Mouse (Mus musculus): ENCODE data around the gene Sobp. TPM values are rescaled to one million over a fixed set of nuclear protein-coding genes. Genes with fewer than 3 reads are reported as not detected.

Gene Sobp
- total and polyA plus RNA-seq, 2 experiments from 2014 or later = 3.0 to 3.9 TPM

GRCm38 (mm10) chr10:43043351-43044209 lies 130.8 kb downstream of the Sobp start:
- Histone ChIP-seq H3K9me3 (replicated peaks; ENCODE audit: control insufficient read depth, low read length) (no peaks in the 10 kb centered on the region), H3K36me3 (replicated peaks; ENCODE audit: control insufficient read depth, insufficient read depth, low read length) (no peaks in the 10 kb centered on the region), H3K9ac (replicated peaks; ENCODE audit: low read depth, low read length) (0 out of 2 replicates have a peak overlapping the region, but pooled peaks have one; percentile 21), H3K4me3 (ENCODE audit: low read depth, low read length) (no peak overlapping the region), H3K4me1 (ENCODE audit: control insufficient read depth, insufficient read depth) (peaks cover 26% of the 10 kb centered on the region), H3K27ac (ENCODE audit: low read depth) (peak overlapping the region; percentile 90), H3K4me2 (ENCODE audit: low read depth, low read length) (0 out of 2 replicates have a peak overlapping the region, but pooled peaks have one; percentile 7), H3K27me3 (ENCODE audit: control insufficient read depth, insufficient read depth, low read length) (no peaks in the 10 kb centered on the region)
- WGBS = 25% methylated on average over 7 of the region's 7 CpGs
- 0 out of 2 replicates have a peak, but pooled peaks have one; percentile 4 for TF ChIP-seq EP300 (IDR thresholded peaks at IDR 0.05; ENCODE audit: low read depth)
- no peak for TF ChIP-seq CTCF (IDR thresholded peaks at IDR 0.05; ENCODE audit: low read depth)
- peak; percentile 58 for ATAC-seq (ENCODE audit: insufficient read depth, low read depth)
- DNase-seq (ENCODE audit: low spot score) = peak; percentile 82

DNA sequence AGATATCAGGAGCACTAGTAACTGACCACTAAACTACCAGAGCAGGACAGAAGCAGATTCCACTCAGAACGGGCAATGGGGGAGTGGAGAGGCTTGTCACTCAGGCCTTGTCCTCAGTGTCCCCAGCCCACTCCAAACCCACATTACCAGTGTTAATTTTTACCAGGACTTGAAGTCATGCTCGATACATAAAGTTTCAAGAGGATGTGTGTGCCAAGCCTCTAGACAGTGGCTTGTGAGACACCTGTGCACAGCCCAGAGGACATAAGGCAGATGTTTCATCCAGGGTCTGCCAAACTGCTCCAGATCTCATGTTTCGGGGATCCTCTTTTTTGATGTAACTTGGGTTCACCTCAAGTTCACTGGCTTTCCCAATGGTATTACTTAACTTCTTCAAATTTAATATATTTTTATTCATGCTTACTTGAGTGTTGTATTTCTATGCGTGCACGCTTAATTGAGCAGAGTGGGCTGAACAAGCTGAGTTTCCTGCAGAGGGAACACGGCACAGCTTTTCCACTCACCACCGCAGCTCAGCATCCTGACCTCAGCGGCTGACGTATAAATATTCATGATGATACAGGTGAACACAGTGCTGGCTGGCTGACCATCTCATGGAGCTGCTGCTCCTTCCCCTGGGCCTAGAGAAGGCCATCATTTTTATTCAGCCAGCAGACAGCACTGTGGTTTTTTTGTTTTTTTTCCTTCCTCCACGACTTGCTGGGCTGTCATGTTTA lies 131.6 kb downstream of the Sobp start:
- no peak overlapping the region for H3K4me3 ChIP-seq (ENCODE audit: low read depth, low read length)
- H3K9me3 ChIP-seq (replicated peaks; ENCODE audit: control insufficient read depth, low read length) = no peaks in the 10 kb centered on the region
- H3K4me2 ChIP-seq (ENCODE audit: low read depth, low read length) = 0 out of 2 replicates have a peak overlapping the region, but pooled peaks have one; percentile 7
- DNase-seq (ENCODE audit: low spot score) (no peak), ATAC-seq (ENCODE audit: insufficient read depth, low read depth) (0 out of 2 replicates have a peak, but pooled peaks have one; percentile 17)
- peaks cover 25% of the 10 kb centered on the region for H3K4me1 ChIP-seq (ENCODE audit: control insufficient read depth, insufficient read depth)
- 33% methylated on average over 10 of the region's 10 CpGs for WGBS
- peak overlapping the region; percentile 90 for H3K27ac ChIP-seq (ENCODE audit: low read depth)
- TF ChIP-seq EP300 (IDR thresholded peaks at IDR 0.05; ENCODE audit: low read depth) (0 out of 2 replicates have a peak, but pooled peaks have one; percentile 9), CTCF (IDR thresholded peaks at IDR 0.05; ENCODE audit: low read depth) (no peak)
- H3K27me3 ChIP-seq (ENCODE audit: control insufficient read depth, insufficient read depth, low read length) = no peaks in the 10 kb centered on the region
- H3K36me3 ChIP-seq (replicated peaks; ENCODE audit: control insufficient read depth, insufficient read depth, low read length) = no peaks in the 10 kb centered on the region
- H3K9ac ChIP-seq (replicated peaks; ENCODE audit: low read depth, low read length) = no peak overlapping the region

- ATAC-seq (ENCODE audit: insufficient read depth, low read depth) = no peak
- 54% methylated on average over 3 of the region's 3 CpGs for WGBS
- H3K36me3 ChIP-seq (replicated peaks; ENCODE audit: control insufficient read depth, insufficient read depth, low read length) = no peaks in the 10 kb centered on the region
- no peak for DNase-seq (ENCODE audit: low spot score)
- TF ChIP-seq EP300 (IDR thresholded peaks at IDR 0.05; ENCODE audit: low read depth) (no peak), CTCF (IDR thresholded peaks at IDR 0.05; ENCODE audit: low read depth) (no peak)
- no peak overlapping the region for H3K27ac ChIP-seq (ENCODE audit: low read depth)
- H3K4me2 ChIP-seq (ENCODE audit: low read depth, low read length) = no peak overlapping the region
- H3K9ac ChIP-seq (replicated peaks; ENCODE audit: low read depth, low read length) = no peak overlapping the region
- peaks cover 31% of the 10 kb centered on the region for H3K4me1 ChIP-seq (ENCODE audit: control insufficient read depth, insufficient read depth)
- H3K27me3 ChIP-seq (ENCODE audit: control insufficient read depth, insufficient read depth, low read length) = no peaks in the 10 kb centered on the region
- H3K9me3 ChIP-seq (replicated peaks; ENCODE audit: control insufficient read depth, low read length) = no peaks in the 10 kb centered on the region
- no peak overlapping the region for H3K4me3 ChIP-seq (ENCODE audit: low read depth, low read length)
Measured at GRCm38 (mm10) chr10:43041794-43042193, 132.5 kb downstream of the Sobp start.

DNA sequence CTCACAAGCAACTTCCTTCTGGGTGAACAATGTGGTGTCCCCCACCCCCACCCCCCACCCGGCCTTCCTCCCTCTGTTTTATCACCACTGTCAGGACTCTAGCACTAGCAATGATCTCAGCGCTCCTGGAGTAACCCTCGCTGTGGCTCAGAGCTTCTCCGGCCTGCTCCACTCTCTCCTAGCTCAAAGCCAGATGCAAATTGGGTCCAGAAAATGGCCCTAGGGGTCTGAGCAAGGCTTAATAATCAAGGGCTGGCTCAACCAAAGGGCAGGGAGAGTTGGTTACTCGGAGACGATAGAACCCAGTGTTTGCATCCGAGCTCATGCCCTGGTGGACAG lies 136.9 kb downstream of the Sobp start:
- no peak overlapping the region for H3K27ac ChIP-seq (ENCODE audit: low read depth)
- ATAC-seq (ENCODE audit: insufficient read depth, low read depth) (peak; percentile 45; the same call in 1 of the 2 replicates), DNase-seq (ENCODE audit: low spot score) (no peak)
- WGBS = 48% methylated on average over 7 of the region's 7 CpGs
- no peak overlapping the region for H3K4me2 ChIP-seq (ENCODE audit: low read depth, low read length)
- H3K9ac ChIP-seq (replicated peaks; ENCODE audit: low read depth, low read length) = no peak overlapping the region
- no peaks in the 10 kb centered on the region for H3K27me3 ChIP-seq (ENCODE audit: control insufficient read depth, insufficient read depth, low read length)
- no peaks in the 10 kb centered on the region for H3K9me3 ChIP-seq (replicated peaks; ENCODE audit: control insufficient read depth, low read length)
- no peaks in the 10 kb centered on the region for H3K36me3 ChIP-seq (replicated peaks; ENCODE audit: control insufficient read depth, insufficient read depth, low read length)
- H3K4me3 ChIP-seq (ENCODE audit: low read depth, low read length) = no peak overlapping the region
- TF ChIP-seq EP300 (IDR thresholded peaks at IDR 0.05; ENCODE audit: low read depth) (no peak), CTCF (IDR thresholded peaks at IDR 0.05; ENCODE audit: low read depth) (no peak)
- H3K4me1 ChIP-seq (ENCODE audit: control insufficient read depth, insufficient read depth) = peaks cover 34% of the 10 kb centered on the region

- Histone ChIP-seq H3K4me3 (ENCODE audit: low read depth, low read length) (no peak overlapping the region), H3K36me3 (replicated peaks; ENCODE audit: control insufficient read depth, insufficient read depth, low read length) (no peaks in the 10 kb centered on the region), H3K9ac (replicated peaks; ENCODE audit: low read depth, low read length) (no peak overlapping the region), H3K4me2 (ENCODE audit: low read depth, low read length) (no peak overlapping the region), H3K27me3 (ENCODE audit: control insufficient read depth, insufficient read depth, low read length) (no peaks in the 10 kb centered on the region), H3K27ac (ENCODE audit: low read depth) (no peak overlapping the region), H3K4me1 (ENCODE audit: control insufficient read depth, insufficient read depth) (peaks cover 33% of the 10 kb centered on the region), H3K9me3 (replicated peaks; ENCODE audit: control insufficient read depth, low read length) (no peaks in the 10 kb centered on the region)
- DNase-seq (ENCODE audit: low spot score) (no peak), ATAC-seq (ENCODE audit: insufficient read depth, low read depth) (no peak; the same call in 1 of the 2 replicates)
- 74% methylated on average over 21 of the region's 21 CpGs for WGBS
- no peak for TF ChIP-seq CTCF (IDR thresholded peaks at IDR 0.05; ENCODE audit: low read depth)
- TF ChIP-seq EP300 (IDR thresholded peaks at IDR 0.05; ENCODE audit: low read depth) = no peak
Measured at GRCm38 (mm10) chr10:43036646-43037454, 137.5 kb downstream of the Sobp start.
